In the genomic region with DNA sequence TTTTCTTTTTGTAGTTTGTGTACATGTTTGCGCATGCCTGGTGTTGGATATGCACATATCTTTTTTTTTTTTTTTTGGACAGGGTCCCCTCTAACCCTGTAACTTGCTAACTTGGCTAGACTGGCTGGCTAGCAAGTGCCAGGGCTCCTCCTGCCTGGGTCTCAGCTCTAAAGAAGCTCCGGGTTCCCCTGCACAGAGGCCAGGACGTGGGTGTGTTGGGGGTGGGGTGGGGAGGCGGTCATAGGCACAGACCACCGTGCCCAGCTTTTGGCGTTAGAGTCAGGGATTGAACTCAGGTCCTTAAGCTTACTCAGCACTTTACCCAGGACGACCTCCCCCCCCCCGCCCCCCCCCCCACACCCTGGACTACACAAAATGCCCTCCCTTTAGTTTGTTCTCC, we compare ENCODE assay signal across 11 mouse cellular contexts. TPM values are rescaled to one million over a fixed set of nuclear protein-coding genes. Genes with fewer than 3 reads are reported as not detected.
DNase-seq lines count a peak whose midpoint lies in the region; ATAC-seq and TF ChIP-seq lines count a peak whose summit lies in the region.
"Had no signal": no experiment of that assay in that cellular context is flagged by ENCODE, and none has a peak within 500 bp of the region (broad histone marks: within the 10 kb centered on the region; RNA-seq: fewer than 3 reads in every experiment).

No protein-coding gene starts in this region.

- peak overlapping the region; percentile 83 for H3K4me2 ChIP-seq in embryonic facial prominence, embryonic 15.5 days (replicated peaks)
- peak overlapping the region; percentile 89 for H3K4me2 ChIP-seq in intestine, postnatal 0 days (replicated peaks; ENCODE audit: low read depth)
- H3K4me2 ChIP-seq in myocyte (ENCODE audit: low read depth), result peak overlapping the region; percentile 87

- H3K27ac ChIP-seq in layer of hippocampus, adult 2 months, result 0 out of 2 replicates have a peak overlapping the region, but pooled peaks have one; percentile 5
- no peak overlapping the region for H3K27ac ChIP-seq in embryonic facial prominence, embryonic 15.5 days (replicated peaks)
- H3K27ac ChIP-seq in intestine, postnatal 0 days (ENCODE audit: low read depth, low read length), result no peak overlapping the region

- peaks cover 14% of the 10 kb centered on the region; the same call in 1 of the 2 replicates for H3K36me3 ChIP-seq in embryonic facial prominence, embryonic 15.5 days
- no peaks in the 10 kb centered on the region for H3K36me3 ChIP-seq in intestine, postnatal 0 days (ENCODE audit: control insufficient read depth, insufficient read depth)
- peaks cover 3% of the 10 kb centered on the region for H3K36me3 ChIP-seq in myocyte (ENCODE audit: control insufficient read depth, insufficient read depth)

- DNase-seq in layer of hippocampus, adult 2 months (ENCODE audit: low spot score in 2 of 2), result no peak
- DNase-seq in layer of hippocampus, adult 18-20 months (ENCODE audit: low spot score in 2 of 2), result no peak
- DNase-seq in ovary, postnatal 14 days (ENCODE audit: low spot score), result no peak
- no peak for DNase-seq in cerebellum, postnatal 4 days (ENCODE audit: low spot score in 2 of 2)
- DNase-seq: embryo, embryonic 11 days; kidney, postnatal 25 days; thymus, adult 2 months had no signal

- WGBS in embryonic facial prominence, embryonic 15.5 days, result 36% methylated on average over 8 of the region's 8 CpGs
- 29% methylated on average over 8 of the region's 8 CpGs for WGBS in intestine, postnatal 0 days

- H3ac ChIP-seq in myocyte (ENCODE audit: control insufficient read depth, insufficient read length), result no peak overlapping the region

- no peak overlapping the region for H3K9ac ChIP-seq in embryonic facial prominence, embryonic 15.5 days
- H3K9ac ChIP-seq in intestine, postnatal 0 days (ENCODE audit: low read depth, low read length), result no peak overlapping the region

- TF ChIP-seq POLR2A in myocyte (IDR thresholded peaks at IDR 0.05; ENCODE audit: insufficient read length, low read depth), result no peak

- H3K79me2 ChIP-seq in myocyte (ENCODE audit: control insufficient read depth, insufficient read depth), result no peaks in the 10 kb centered on the region

- H3K9me3 ChIP-seq in embryonic facial prominence, embryonic 15.5 days (replicated peaks), result no peaks in the 10 kb centered on the region
- no peaks in the 10 kb centered on the region for H3K9me3 ChIP-seq in intestine, postnatal 0 days (ENCODE audit: control insufficient read depth)

- no peak for TF ChIP-seq CTCF in layer of hippocampus, adult 2 months (conservative IDR thresholded peaks at IDR 0.05)
- TF ChIP-seq CTCF in intestine, postnatal 0 days (IDR thresholded peaks at IDR 0.05; ENCODE audit: low read depth), result no peak

- no peaks in the 10 kb centered on the region for H3K27me3 ChIP-seq in embryonic facial prominence, embryonic 15.5 days
- H3K27me3 ChIP-seq in intestine, postnatal 0 days (replicated peaks; ENCODE audit: control insufficient read depth, insufficient read depth, low read length), result no peaks in the 10 kb centered on the region
- H3K27me3 ChIP-seq in myocyte (ENCODE audit: control insufficient read depth, insufficient read depth, insufficient read length), result no peaks in the 10 kb centered on the region

- no peak for ATAC-seq in embryonic facial prominence, embryonic 15.5 days (ENCODE audit: insufficient number of reproducible peaks, low FRiP score, low TSS enrichment, low read depth)
- ATAC-seq in intestine, postnatal 0 days, result no peak
- ATAC-seq in megakaryocyte progenitor cell, adult 5-6 weeks (replicated peaks; ENCODE audit: poor library complexity), result no peak

- H3K4me1 ChIP-seq in embryonic facial prominence, embryonic 15.5 days, result peaks cover 22% of the 10 kb centered on the region
- 0 out of 2 replicates have a peak, but pooled peaks cover 8% of the 10 kb centered on the region for H3K4me1 ChIP-seq in intestine, postnatal 0 days (replicated peaks; ENCODE audit: control insufficient read depth, insufficient read depth, low read length)

- peak overlapping the region; percentile 88 for H3K4me3 ChIP-seq in layer of hippocampus, adult 2 months
- no peak overlapping the region for H3K4me3 ChIP-seq in embryonic facial prominence, embryonic 15.5 days (replicated peaks)
- H3K4me3 ChIP-seq in intestine, postnatal 0 days (ENCODE audit: low read depth, low read length), result no peak overlapping the region
- peak overlapping the region; percentile 52 for H3K4me3 ChIP-seq in myocyte

TF ChIP-seq in myocyte, 11 proteins besides CTCF, POLR2A, EP300 and RAD21:
- TF ChIP-seq MYOG (IDR thresholded peaks at IDR 0.05; ENCODE audit: control insufficient read depth in 1 of 3, insufficient read depth in 1 of 3, insufficient read length in 2 of 3, low read depth in 2 of 3), result no peak
- no peak for TF ChIP-seq USF1 (IDR thresholded peaks at IDR 0.05; ENCODE audit: low read depth)
- no peak for TF ChIP-seq TCF3 (IDR thresholded peaks at IDR 0.05; ENCODE audit: insufficient read length, low read depth)
- no peak for TF ChIP-seq CEBPB (IDR thresholded peaks at IDR 0.05; ENCODE audit: insufficient read depth, poor library complexity, severe bottlenecking)
- no peak for TF ChIP-seq E2F4 (IDR thresholded peaks at IDR 0.05; ENCODE audit: insufficient read depth)
- no peak for TF ChIP-seq SRF (IDR thresholded peaks at IDR 0.05; ENCODE audit: control insufficient read depth, insufficient read length, low read depth)
- no peak for TF ChIP-seq TCF12 (IDR thresholded peaks at IDR 0.05; ENCODE audit: insufficient read depth, poor library complexity, severe bottlenecking)
- TF ChIP-seq REST (IDR thresholded peaks at IDR 0.05; ENCODE audit: insufficient read depth, insufficient read length), result no peak

RNA-seq across cellular contexts. Expression of gene Letmd1, which starts 1.1 kb away (rescaled TPM):
- total RNA-seq in layer of hippocampus, adult 2 months (2021), result 10 to 100 TPM; 57.1 to 62.9 TPM
- total RNA-seq in layer of hippocampus, adult 18-20 months (2021), result 10 to 100 TPM; 58.4 to 61.4 TPM
- polyA plus RNA-seq in embryonic facial prominence, embryonic 15.5 days (2015; fragmentation: Nextera tagmentation; extraction: Ambion mirVana), result 29.6 and 30.2 TPM in 2 replicates
- 10.6 and 11.5 TPM in 2 replicates for polyA plus RNA-seq in intestine, postnatal 0 days (2015; fragmentation: Nextera tagmentation; extraction: Ambion mirVana)
- 24.8 TPM for polyA plus RNA-seq in myocyte (2012; fragmentation: generic; extraction: Trizol)
- 35.7 and 37.2 TPM in 2 replicates for total RNA-seq in megakaryocyte progenitor cell, adult 5-6 weeks (2015)
- 22.0 and 22.2 TPM in 2 replicates for total RNA-seq in megakaryocyte progenitor cell, adult 5-6 weeks (2017)

RNA-seq across cellular contexts. Expression of gene Csrnp2, which starts 27.6 kb away (rescaled TPM):
- total RNA-seq in layer of hippocampus, adult 2 months (2021), result 10 to 100 TPM; 23.3 to 23.9 TPM
- 10 to 100 TPM; 26.0 to 26.2 TPM for total RNA-seq in layer of hippocampus, adult 18-20 months (2021)
- 17.4 and 18.8 TPM in 2 replicates for polyA plus RNA-seq in embryonic facial prominence, embryonic 15.5 days (2015; fragmentation: Nextera tagmentation; extraction: Ambion mirVana)
- 3.1 and 3.3 TPM in 2 replicates for polyA plus RNA-seq in intestine, postnatal 0 days (2015; fragmentation: Nextera tagmentation; extraction: Ambion mirVana)
- polyA plus RNA-seq in myocyte (2012; fragmentation: generic; extraction: Trizol), result 9.2 TPM
- 1.5 and 1.6 TPM in 2 replicates for total RNA-seq in megakaryocyte progenitor cell, adult 5-6 weeks (2015)
- 1.7 and 2.7 TPM in 2 replicates for total RNA-seq in megakaryocyte progenitor cell, adult 5-6 weeks (2017)

RNA-seq across cellular contexts. Expression of gene Slc11a2, which starts 42.9 kb away (rescaled TPM):
- total RNA-seq in layer of hippocampus, adult 2 months (2021), result 10 to 100 TPM; 62.0 to 67.5 TPM
- total RNA-seq in layer of hippocampus, adult 18-20 months (2021), result 10 to 100 TPM; 55.4 to 58.7 TPM
- 23.6 and 25.9 TPM in 2 replicates for polyA plus RNA-seq in embryonic facial prominence, embryonic 15.5 days (2015; fragmentation: Nextera tagmentation; extraction: Ambion mirVana)
- 44.7 and 49.0 TPM in 2 replicates for polyA plus RNA-seq in intestine, postnatal 0 days (2015; fragmentation: Nextera tagmentation; extraction: Ambion mirVana)
- 48.2 TPM for polyA plus RNA-seq in myocyte (2012; fragmentation: generic; extraction: Trizol)
- total RNA-seq in megakaryocyte progenitor cell, adult 5-6 weeks (2015), result 8.2 and 12.0 TPM in 2 replicates
- total RNA-seq in megakaryocyte progenitor cell, adult 5-6 weeks (2017), result 11.0 and 14.6 TPM in 2 replicates

RNA-seq across cellular contexts. Expression of gene Gm5475, which starts 45.8 kb away (rescaled TPM):
- total RNA-seq in layer of hippocampus, adult 2 months (2021), result not detected
- not detected for total RNA-seq in layer of hippocampus, adult 18-20 months (2021)
- polyA plus RNA-seq in embryonic facial prominence, embryonic 15.5 days (2015; fragmentation: Nextera tagmentation; extraction: Ambion mirVana), result 0.07 TPM in 1 of 2 replicates, not detected in the other
- 0.77 and 1.0 TPM in 2 replicates for polyA plus RNA-seq in intestine, postnatal 0 days (2015; fragmentation: Nextera tagmentation; extraction: Ambion mirVana)
- 0.05 TPM for polyA plus RNA-seq in myocyte (2012; fragmentation: generic; extraction: Trizol)
- total RNA-seq in megakaryocyte progenitor cell, adult 5-6 weeks (2015), result not detected in 2 replicates
- not detected in 2 replicates for total RNA-seq in megakaryocyte progenitor cell, adult 5-6 weeks (2017)

Comparison
In these comparisons a context has a peak if more than half of its experiments do, and no peak if none do; other contexts are left out.
1. H3K4me3 ChIP-seq: peak in layer of hippocampus, adult 2 months (single experiment) and myocyte (single experiment); none in embryonic facial prominence, embryonic 15.5 days (single experiment) and intestine, postnatal 0 days (single experiment).
2. RNA of gene Csrnp2, which starts 27.6 kb away (total RNA-seq): 26.0 to 26.2 TPM in layer of hippocampus, adult 18-20 months and 23.3 to 23.9 TPM in layer of hippocampus, adult 2 months; 1.5 to 2.7 TPM in megakaryocyte progenitor cell, adult 5-6 weeks; every median in the first group is over 4 times any median in the second.
3. Peak in every context shown above with its lines, with median percentiles within 50 percentile points of each other: H3K4me2 ChIP-seq.